Mouse (Mus musculus): ENCODE results near the gene Olfr1084. TPM values are rescaled to one million over a fixed set of nuclear protein-coding genes. Genes with fewer than 3 reads are reported as not detected.

Gene Olfr1084
- polyA plus RNA-seq (2012; rRNA removed; ENCODE audit: low replicate concordance) = not detected in 2 replicates

GRCm38 (mm10) chr2:86639625-86640024 is at the start of gene Olfr1084:
TSS of gene Olfr1084 (minus strand) at chr2:86639725.

GRCm38 (mm10) chr2:86679992-86680391 is 40.5 kb upstream of the Olfr1084 start, which contains the start of gene Olfr1086:
TSS of gene Olfr1086 (minus strand) at chr2:86680092.

GRCm38 (mm10) chr2:86661919-86662318 is 22.4 kb upstream of the Olfr1084 start, which contains the start of gene Olfr1085:
TSS of gene Olfr1085 (minus strand) at chr2:86662019.

GRCm38 (mm10) chr2:86598866-86599265 is 40.7 kb downstream of the Olfr1084 start, which contains the start of gene Olfr1082:
TSS of gene Olfr1082 (minus strand) at chr2:86598966.

Other genes starting within 250 kb of the Olfr1084 start
- gene Olfr1061, start 225.7 kb downstream of the Olfr1084 start, polyA plus RNA-seq (2012; rRNA removed; ENCODE audit: low replicate concordance) = not detected in 2 replicates
- not detected in 2 replicates for gene Olfr1062, start 213.0 kb downstream of the Olfr1084 start, polyA plus RNA-seq (2012; rRNA removed; ENCODE audit: low replicate concordance)
- not detected in 2 replicates for gene Olfr1065, start 189.1 kb downstream of the Olfr1084 start, polyA plus RNA-seq (2012; rRNA removed; ENCODE audit: low replicate concordance)
- gene Olfr1066, start 183.5 kb downstream of the Olfr1084 start, polyA plus RNA-seq (2012; rRNA removed; ENCODE audit: low replicate concordance) = not detected in 2 replicates
- gene Olfr228, start 152.3 kb downstream of the Olfr1084 start, polyA plus RNA-seq (2012; rRNA removed; ENCODE audit: low replicate concordance) = not detected in 2 replicates
- not detected in 2 replicates for gene Olfr1076, start 131.3 kb downstream of the Olfr1084 start, polyA plus RNA-seq (2012; rRNA removed; ENCODE audit: low replicate concordance)
- gene Olfr1079, start 97.2 kb downstream of the Olfr1084 start, polyA plus RNA-seq (2012; rRNA removed; ENCODE audit: low replicate concordance) = not detected in 2 replicates
- gene Olfr1080, start 81.5 kb downstream of the Olfr1084 start, polyA plus RNA-seq (2012; rRNA removed; ENCODE audit: low replicate concordance) = not detected in 2 replicates
- gene Olfr1082, start 40.8 kb downstream of the Olfr1084 start, polyA plus RNA-seq (2012; rRNA removed; ENCODE audit: low replicate concordance) = not detected in 2 replicates
- gene Olfr1085, start 22.3 kb upstream of the Olfr1084 start, polyA plus RNA-seq (2012; rRNA removed; ENCODE audit: low replicate concordance) = not detected in 2 replicates
- gene Olfr1086, start 40.4 kb upstream of the Olfr1084 start, polyA plus RNA-seq (2012; rRNA removed; ENCODE audit: low replicate concordance) = not detected in 2 replicates
- gene Olfr1087, start 58.7 kb upstream of the Olfr1084 start, polyA plus RNA-seq (2012; rRNA removed; ENCODE audit: low replicate concordance) = not detected in 2 replicates
- not detected in 2 replicates for gene Olfr1089, start 94.0 kb upstream of the Olfr1084 start, polyA plus RNA-seq (2012; rRNA removed; ENCODE audit: low replicate concordance)
- not detected in 2 replicates for gene Olfr1090, start 119.3 kb upstream of the Olfr1084 start, polyA plus RNA-seq (2012; rRNA removed; ENCODE audit: low replicate concordance)
- gene Olfr1093, start 142.8 kb upstream of the Olfr1084 start, polyA plus RNA-seq (2012; rRNA removed; ENCODE audit: low replicate concordance) = not detected in 2 replicates
- not detected in 2 replicates for gene Olfr141, start 170.3 kb upstream of the Olfr1084 start, polyA plus RNA-seq (2012; rRNA removed; ENCODE audit: low replicate concordance)
- gene Olfr1094, start 184.9 kb upstream of the Olfr1084 start, polyA plus RNA-seq (2012; rRNA removed; ENCODE audit: low replicate concordance) = not detected in 2 replicates
- not detected in 2 replicates for gene Olfr1095, start 212.0 kb upstream of the Olfr1084 start, polyA plus RNA-seq (2012; rRNA removed; ENCODE audit: low replicate concordance)
- gene Gm13723, start 235.1 kb upstream of the Olfr1084 start, polyA plus RNA-seq (2012; rRNA removed; ENCODE audit: low replicate concordance) = not detected in 2 replicates

All from duodenum, adult 2 months (tissue).